Mouse (Mus musculus) heart, adult 2 months (tissue): ENCODE results near the gene Ppp1r1c.

Source experiments
- EP300 ChIP-seq: fragments of 200-500 bp; IDR thresholded peaks from 2 replicates; pipeline ENCODE4 v1.6.1; 2011; ENCODE audit warnings: low read depth, low read length, control low read depth; ENCODE audit not compliant: insufficient read depth
- POLR2A ChIP-seq: fragments of 200-500 bp; IDR thresholded peaks from 2 replicates; pipeline ENCODE4 v1.6.1; 2011; ENCODE audit warnings: mild to moderate bottlenecking, low read depth, low read length, control low read depth; ENCODE audit not compliant: insufficient read depth

GRCm38 (mm10) chr2:79786467-79786866 lies 78.9 kb downstream of the Ppp1r1c start:
- no peak for TF ChIP-seq POLR2A
- TF ChIP-seq EP300, result no peak
